In genomic region chr4:45412433-45413192, GRCm38 (mm10) we compare ENCODE assay signal across 22 mouse cellular contexts. TPM values are rescaled to one million over a fixed set of nuclear protein-coding genes. Genes with fewer than 3 reads are reported as not detected.
DNase-seq lines count a peak whose midpoint lies in the region; ATAC-seq and TF ChIP-seq lines count a peak whose summit lies in the region.
"Had no signal": no experiment of that assay in that cellular context is flagged by ENCODE, and none has a peak within 500 bp of the region (broad histone marks: within the 10 kb centered on the region; RNA-seq: fewer than 3 reads in every experiment).

No protein-coding gene starts in this region.

- H3K36me3 ChIP-seq in liver, adult 2 months (ENCODE audit: control insufficient read depth, insufficient read depth, low read length), result no peaks in the 10 kb centered on the region
- no peaks in the 10 kb centered on the region for H3K36me3 ChIP-seq in liver, embryonic 11.5 days (ENCODE audit: control insufficient read depth, insufficient read depth, low read length)
- H3K36me3 ChIP-seq: forebrain, embryonic 10.5 days; G1E; heart, embryonic 13.5 days; hindbrain, embryonic 12.5 days; hindbrain, embryonic 15.5 days had no signal

- 23% methylated on average over 16 of the region's 16 CpGs for WGBS in liver, adult 2 months
- 69% methylated on average over 16 of the region's 16 CpGs for WGBS in liver, embryonic 11.5 days

- no peak for ATAC-seq in liver, embryonic 11.5 days (replicated peaks; ENCODE audit: low FRiP score)
- ATAC-seq: forebrain, embryonic 13.5 days; forebrain, postnatal 0 days; Patski had no signal

- peaks cover 4% of the 10 kb centered on the region; the same call in 1 of the 2 replicates for H3K79me2 ChIP-seq in liver, adult 2 months (ENCODE audit: control insufficient read depth, insufficient read depth, low read length)

- no peaks in the 10 kb centered on the region for H3K9me3 ChIP-seq in liver, embryonic 11.5 days (ENCODE audit: control insufficient read depth, low read length)
- H3K9me3 ChIP-seq: forebrain, embryonic 10.5 days; forebrain, embryonic 13.5 days; G1E; heart, embryonic 13.5 days; hindbrain, embryonic 12.5 days; hindbrain, embryonic 15.5 days had no signal

- no peak for TF ChIP-seq POLR2A in liver, adult 2 months (IDR thresholded peaks at IDR 0.05; ENCODE audit: extremely low read depth, insufficient read depth, low read length)

- DNase-seq in adrenal gland, postnatal 10 days, result peak; percentile 67
- no peak for DNase-seq in adrenal gland, adult 18-20 months (ENCODE audit: low spot score in 2 of 2)
- peak; percentile 72 for DNase-seq in liver, adult 2 months (ENCODE audit: extremely low read depth, low read depth, low spot score)
- no peak for DNase-seq in liver, embryonic 11.5 days (ENCODE audit: low spot score)
- peak; percentile 58 for DNase-seq in ovary, postnatal 36 days (ENCODE audit: low spot score)
- no peak for DNase-seq in ovary, postnatal 10 days (ENCODE audit: low spot score)
- DNase-seq in frontal cortex, postnatal 25 days (ENCODE audit: low spot score in 2 of 2), result no peak
- DNase-seq: B cell, adult 2 months; cerebellum, adult 18-20 months; cerebellum, adult 9-10 months; cerebellum, postnatal 14 days; forebrain, postnatal 0 days; gastrocnemius, postnatal 25 days; heart, adult 18-20 months had no signal

- peak overlapping the region; percentile 68 for H3K27ac ChIP-seq in liver, adult 2 months (replicated peaks; ENCODE audit: insufficient read depth, low read depth, low read length)
- H3K27ac ChIP-seq in liver, embryonic 11.5 days (ENCODE audit: low read depth, low read length), result no peak overlapping the region
- H3K27ac ChIP-seq: forebrain, embryonic 10.5 days; forebrain, embryonic 13.5 days; heart, embryonic 13.5 days; hindbrain, embryonic 12.5 days; hindbrain, embryonic 15.5 days had no signal

- H3K9ac ChIP-seq in liver, adult 2 months (ENCODE audit: low read depth, low read length), result no peak overlapping the region; the same call in 1 of the 2 replicates
- H3K9ac ChIP-seq in liver, embryonic 11.5 days (ENCODE audit: low read depth, low read length), result no peak overlapping the region
- H3K9ac ChIP-seq: forebrain, embryonic 13.5 days; forebrain, postnatal 0 days; hindbrain, embryonic 12.5 days; hindbrain, embryonic 15.5 days had no signal

- H3K27me3 ChIP-seq in liver, adult 2 months (ENCODE audit: control insufficient read depth, insufficient read depth, low read length), result no peaks in the 10 kb centered on the region
- peaks cover 23% of the 10 kb centered on the region for H3K27me3 ChIP-seq in liver, embryonic 11.5 days (replicated peaks; ENCODE audit: control insufficient read depth, insufficient read depth, low read length)
- H3K27me3 ChIP-seq: CH12.LX; forebrain, embryonic 13.5 days; heart, embryonic 13.5 days; hindbrain, embryonic 15.5 days; Patski had no signal

- no peak for TF ChIP-seq CTCF in liver, adult 2 months (IDR thresholded peaks at IDR 0.05; ENCODE audit: low read depth, low read length)

- peaks cover 27% of the 10 kb centered on the region for H3K4me1 ChIP-seq in liver, adult 2 months (ENCODE audit: control insufficient read depth, insufficient read depth, low read length)
- H3K4me1 ChIP-seq in liver, embryonic 11.5 days (replicated peaks; ENCODE audit: control insufficient read depth, insufficient read depth, low read length), result no peaks in the 10 kb centered on the region; the same call in none of the 2 replicates

- no peak overlapping the region for H3K4me2 ChIP-seq in liver, embryonic 11.5 days
- H3K4me2 ChIP-seq: forebrain, embryonic 13.5 days; heart, embryonic 13.5 days; hindbrain, embryonic 12.5 days; hindbrain, embryonic 15.5 days had no signal

- no peak overlapping the region for H3K4me3 ChIP-seq in liver, adult 2 months (ENCODE audit: insufficient read depth, low read depth, low read length)
- no peak overlapping the region for H3K4me3 ChIP-seq in liver, embryonic 11.5 days (ENCODE audit: low read depth, low read length)
- H3K4me3 ChIP-seq: forebrain, embryonic 10.5 days; forebrain, embryonic 13.5 days; heart, embryonic 13.5 days; hindbrain, embryonic 12.5 days; hindbrain, embryonic 15.5 days had no signal

RNA-seq across cellular contexts. Expression of gene Slc25a51, which starts 4.0 kb away (rescaled TPM):
- 100 to 1,000 TPM; 360 to 448 TPM for total RNA-seq in adrenal gland, postnatal 10 days (2021)
- 100 to 1,000 TPM; 326 to 423 TPM for total RNA-seq in adrenal gland, adult 18-20 months (2021)
- 47.5 and 70.3 TPM in 2 replicates for total RNA-seq in liver, adult 2 months (2014; rRNA removed)
- 52.9 and 56.4 TPM in 2 replicates for polyA plus RNA-seq in liver, adult 2 months (2012; rRNA removed)
- 81.6 and 83.1 TPM in 2 replicates for polyA plus RNA-seq in liver, embryonic 11.5 days (2014; fragmentation: Nextera tagmentation; extraction: Ambion mirVana)

Comparison
In these comparisons a context has a peak if more than half of its experiments do, and no peak if none do; other contexts are left out.
1. DNase-seq: peak in adrenal gland, postnatal 10 days (single experiment), liver, adult 2 months (single experiment) and ovary, postnatal 36 days (single experiment); none in adrenal gland, adult 18-20 months (0 of 2), liver, embryonic 11.5 days (single experiment), ovary, postnatal 10 days (single experiment) and frontal cortex, postnatal 25 days (0 of 2).